Mouse (Mus musculus): ENCODE measurements around the gene Zbtb16. TPM values are rescaled to one million over a fixed set of nuclear protein-coding genes. Genes with fewer than 3 reads are reported as not detected.

The Zbtb16 gene
- total and polyA plus RNA-seq, 3 experiments = 0.04 to 0.72 TPM; not detected in 1

GRCm38 (mm10) chr9:48821916-48822585 is 14.0 kb downstream of the Zbtb16 start:
- Histone ChIP-seq H3K4me3 (ENCODE audit: control insufficient read depth in 1 of 2, insufficient read depth in 1 of 2, low read depth in 2 of 2, low read length in 2 of 2) (no peak overlapping the region), H3K9me3 (replicated peaks; ENCODE audit: insufficient read depth, low read length) (no peaks in the 10 kb centered on the region), H3K79me2 (ENCODE audit: control insufficient read depth, insufficient read depth, low read length, poor library complexity) (no peaks in the 10 kb centered on the region), H3K36me3 (ENCODE audit: control insufficient read depth in 1 of 2, insufficient read depth in 2 of 2, low read length in 2 of 2) (peaks cover 0 to 21% of the 10 kb centered on the region in 2 experiments; a peak in 2 of 4 replicates), H3K4me1 (ENCODE audit: control insufficient read depth in 1 of 2, insufficient read depth in 2 of 2, low read length in 2 of 2) (peaks cover 14 to 48% of the 10 kb centered on the region in 2 experiments), H3K27ac (ENCODE audit: control insufficient read depth, low read depth, low read length) (no peak overlapping the region), H3K9ac (ENCODE audit: control insufficient read depth, low read depth, low read length, poor library complexity, severe bottlenecking) (no peak overlapping the region), H3K27me3 (ENCODE audit: control insufficient read depth in 1 of 2, insufficient read depth in 2 of 2, low read length in 2 of 2) (no peaks in the 10 kb centered on the region)
- no peak for TF ChIP-seq ZMIZ1 (IDR thresholded peaks at IDR 0.05; ENCODE audit: low read depth, low read length)
- 0 out of 2 replicates have a peak, but pooled peaks have one; percentile 13 for TF ChIP-seq ZNF384 (IDR thresholded peaks at IDR 0.05; ENCODE audit: low read depth, low read length)
- DNase-seq (ENCODE audit: low read depth, low spot score) = no peak

- no peaks in the 10 kb centered on the region for H3K27me3 ChIP-seq (ENCODE audit: control insufficient read depth in 1 of 2, insufficient read depth in 2 of 2, low read length in 2 of 2)
- H3K79me2 ChIP-seq (ENCODE audit: control insufficient read depth, insufficient read depth, low read length, poor library complexity) = no peaks in the 10 kb centered on the region
- peak overlapping the region; percentile 23; the same call in 1 of the 2 replicates for H3K9ac ChIP-seq (ENCODE audit: control insufficient read depth, low read depth, low read length, poor library complexity, severe bottlenecking)
- H3K36me3 ChIP-seq (ENCODE audit: control insufficient read depth in 1 of 2, insufficient read depth in 2 of 2, low read length in 2 of 2) = peaks cover 0 to 22% of the 10 kb centered on the region in 2 experiments; a peak in 2 of 4 replicates
- TF ChIP-seq MYC (IDR thresholded peaks at IDR 0.05; ENCODE audit: low read depth, low read length) = no peak
- TF ChIP-seq POLR2A (IDR thresholded peaks at IDR 0.05; ENCODE audit: control insufficient read depth in 1 of 2, insufficient read depth in 1 of 2, low read depth in 1 of 2, low read length in 2 of 2, poor library complexity in 1 of 2) = peak in 1 of 2 experiments; percentile 20; a peak in 1 of 4 replicates
- TF ChIP-seq USF1 (IDR thresholded peaks at IDR 0.05; ENCODE audit: low read depth, low read length) = no peak
- no peak for TF ChIP-seq POLR2AphosphoS2 (IDR thresholded peaks at IDR 0.05; ENCODE audit: low read length)
- peak; percentile 42; the same call in 1 of the 2 replicates for TF ChIP-seq NRF1 (IDR thresholded peaks at IDR 0.05; ENCODE audit: insufficient read depth, low read depth, low read length, poor library complexity, severe bottlenecking)
- H3K9me3 ChIP-seq (replicated peaks; ENCODE audit: insufficient read depth, low read length) = no peaks in the 10 kb centered on the region
- H3K27ac ChIP-seq (ENCODE audit: control insufficient read depth, low read depth, low read length) = peak overlapping the region; percentile 13; the same call in 1 of the 2 replicates
- peak; percentile 60 for DNase-seq (ENCODE audit: low read depth, low spot score)
- peaks cover 18 to 48% of the 10 kb centered on the region in 2 experiments for H3K4me1 ChIP-seq (ENCODE audit: control insufficient read depth in 1 of 2, insufficient read depth in 2 of 2, low read length in 2 of 2)
- peak overlapping the region in 1 of 2 experiments; percentile 6; a peak in 1 of 4 replicates for H3K4me3 ChIP-seq (ENCODE audit: control insufficient read depth in 1 of 2, insufficient read depth in 1 of 2, low read depth in 2 of 2, low read length in 2 of 2)
These were observed 14.6 kb downstream of the Zbtb16 start for GRCm38 (mm10) chr9:48821431-48821830.

- Histone ChIP-seq H3K79me2 (ENCODE audit: control insufficient read depth, insufficient read depth, low read length, poor library complexity) (no peaks in the 10 kb centered on the region), H3K9me3 (replicated peaks; ENCODE audit: insufficient read depth, low read length) (no peaks in the 10 kb centered on the region), H3K27me3 (ENCODE audit: control insufficient read depth in 1 of 2, insufficient read depth in 2 of 2, low read length in 2 of 2) (no peaks in the 10 kb centered on the region), H3K9ac (ENCODE audit: control insufficient read depth, low read depth, low read length, poor library complexity, severe bottlenecking) (no peak overlapping the region), H3K27ac (ENCODE audit: control insufficient read depth, low read depth, low read length) (no peak overlapping the region), H3K4me3 (ENCODE audit: control insufficient read depth in 1 of 2, insufficient read depth in 1 of 2, low read depth in 2 of 2, low read length in 2 of 2) (no peak overlapping the region), H3K36me3 (ENCODE audit: control insufficient read depth in 1 of 2, insufficient read depth in 2 of 2, low read length in 2 of 2) (peaks cover 0 to 26% of the 10 kb centered on the region in 2 experiments; a peak in 2 of 4 replicates), H3K4me1 (ENCODE audit: control insufficient read depth in 1 of 2, insufficient read depth in 2 of 2, low read length in 2 of 2) (peaks cover 18 to 50% of the 10 kb centered on the region in 2 experiments)
- 0 out of 2 replicates have a peak, but pooled peaks have one; percentile 15 for TF ChIP-seq ZNF384 (IDR thresholded peaks at IDR 0.05; ENCODE audit: low read depth, low read length)
- TF ChIP-seq TBP (IDR thresholded peaks at IDR 0.05; ENCODE audit: low read depth, low read length) = no peak
- DNase-seq (ENCODE audit: low read depth, low spot score) = no peak
These were observed 15.2 kb downstream of the Zbtb16 start for GRCm38 (mm10) chr9:48820791-48821190.
